Mouse (Mus musculus) heart, embryonic 13.5 days (tissue): ENCODE measurements at regions not wholly inside any gene's neighbourhood (a gene's known extent, or its start where the extent isn't known, plus 50 kb on each side); places are given as distances from the start of the nearest gene placed in this dataset.

Experiments
- ATAC-seq: fragments of 200-750 bp; cut with Nextera tagmentation; 2 replicates; pipeline ENCODE4 v1.8.0; 2017; ENCODE audit warnings: moderate TSS enrichment; ENCODE audit not compliant: insufficient number of reproducible peaks, low FRiP score, low TSS enrichment; ENCODE audit errors: extremely low read depth
- H3K27ac ChIP-seq: fragments of 300-500 bp; sonication (generic); replicated peaks from 2 replicates; pipeline ENCODE4 v1.5.1; 2015; ENCODE audit warnings: moderate library complexity, mild to moderate bottlenecking, inconsistent platforms
- H3K27me3 ChIP-seq: fragments of 300-500 bp; sonication (generic); replicated peaks from 2 replicates; pipeline ENCODE4 v1.6.1; 2015; ENCODE audit warnings: mild to moderate bottlenecking, inconsistent platforms
- H3K36me3 ChIP-seq: fragments of 300-500 bp; sonication (generic); 2 replicates; pipeline ENCODE4 v1.6.1; 2015; ENCODE audit warnings: mild to moderate bottlenecking, inconsistent platforms
- H3K4me1 ChIP-seq: fragments of 300-500 bp; sonication (generic); 2 replicates; pipeline ENCODE4 v1.6.1; 2015; ENCODE audit warnings: inconsistent platforms
- H3K4me2 ChIP-seq: fragments of 300-500 bp; sonication (generic); 2 replicates; pipeline ENCODE4 v1.6.1; 2015; ENCODE audit warnings: inconsistent platforms, mild to moderate bottlenecking, moderate library complexity
- H3K4me3 ChIP-seq: fragments of 300-500 bp; sonication (generic); 2 replicates; pipeline ENCODE4 v1.5.1; 2015; ENCODE audit warnings: moderate library complexity, mild to moderate bottlenecking, inconsistent platforms
- H3K9ac ChIP-seq: fragments of 300-500 bp; sonication (generic); 2 replicates; pipeline ENCODE4 v1.6.1; 2015; ENCODE audit warnings: inconsistent platforms, mild to moderate bottlenecking, moderate library complexity
- H3K9me3 ChIP-seq: fragments of 300-500 bp; sonication (generic); 2 replicates; pipeline ENCODE4 v1.6.1; 2016; ENCODE audit warnings: inconsistent platforms
- WGBS: fragments of 180-500 bp; shearing (Covaris S2); methylation state at CpG from one replicate; pipeline ENCODE4 v1.1.7; 2015; ENCODE audit warnings: mixed read lengths; 5-methylcytosine and 5-hydroxymethylcytosine counted together

- Histone ChIP-seq H3K27ac (no peak overlapping the region), H3K9ac (no peak overlapping the region), H3K4me2 (no peak overlapping the region), H3K27me3 (no peaks in the 10 kb centered on the region), H3K4me3 (no peak overlapping the region), H3K9me3 (no peaks in the 10 kb centered on the region), H3K4me1 (peaks cover 14% of the 10 kb centered on the region), H3K36me3 (no peaks in the 10 kb centered on the region)
- WGBS = 70% methylated on average over 6 of the region's 6 CpGs
- ATAC-seq = no peak
Measured at GRCm38 (mm10) chr9:87562796-87563195, 168.3 kb downstream of the Tbx18 start.

- H3K27ac ChIP-seq = peak overlapping the region; percentile 57
- peak; percentile 63; the same call in 1 of the 2 replicates for ATAC-seq
Measured at GRCm38 (mm10) chr9:87557841-87558240, 173.2 kb downstream of the Tbx18 start.

GRCm38 (mm10) chr9:87556953-87557394 lies 174.1 kb downstream of the Tbx18 start:
- H3K9ac ChIP-seq = no peak overlapping the region
- no peaks in the 10 kb centered on the region for H3K27me3 ChIP-seq
- H3K27ac ChIP-seq = peak overlapping the region; percentile 26; the same call in 1 of the 2 replicates
- H3K9me3 ChIP-seq = no peaks in the 10 kb centered on the region
- WGBS = 26% methylated on average over 8 of the region's 8 CpGs
- H3K4me2 ChIP-seq = no peak overlapping the region
- ATAC-seq = no peak
- H3K4me3 ChIP-seq = no peak overlapping the region
- no peaks in the 10 kb centered on the region for H3K36me3 ChIP-seq
- peaks cover 27% of the 10 kb centered on the region for H3K4me1 ChIP-seq

More at GRCm38 (mm10) chr9:87557841-87558240, 173.2 kb downstream of the Tbx18 start:
- Histone ChIP-seq H3K27me3 (no peaks in the 10 kb centered on the region), H3K4me1 (peaks cover 27% of the 10 kb centered on the region), H3K4me3 (0 out of 2 replicates have a peak overlapping the region, but pooled peaks have one; percentile 5), H3K9ac (no peak overlapping the region), H3K36me3 (no peaks in the 10 kb centered on the region), H3K9me3 (no peaks in the 10 kb centered on the region), H3K4me2 (peak overlapping the region; percentile 45)
- WGBS = 19% methylated on average over 12 of the region's 12 CpGs

GRCm38 (mm10) chr9:87556552-87556951 lies 174.5 kb downstream of the Tbx18 start:
- Histone ChIP-seq H3K27me3 (no peaks in the 10 kb centered on the region), H3K9ac (no peak overlapping the region), H3K4me1 (peaks cover 27% of the 10 kb centered on the region), H3K27ac (peak overlapping the region; percentile 26; the same call in 1 of the 2 replicates), H3K36me3 (no peaks in the 10 kb centered on the region), H3K9me3 (no peaks in the 10 kb centered on the region), H3K4me2 (no peak overlapping the region), H3K4me3 (no peak overlapping the region)
- WGBS = 19% methylated on average over 7 of the region's 7 CpGs
- no peak for ATAC-seq

DNA sequence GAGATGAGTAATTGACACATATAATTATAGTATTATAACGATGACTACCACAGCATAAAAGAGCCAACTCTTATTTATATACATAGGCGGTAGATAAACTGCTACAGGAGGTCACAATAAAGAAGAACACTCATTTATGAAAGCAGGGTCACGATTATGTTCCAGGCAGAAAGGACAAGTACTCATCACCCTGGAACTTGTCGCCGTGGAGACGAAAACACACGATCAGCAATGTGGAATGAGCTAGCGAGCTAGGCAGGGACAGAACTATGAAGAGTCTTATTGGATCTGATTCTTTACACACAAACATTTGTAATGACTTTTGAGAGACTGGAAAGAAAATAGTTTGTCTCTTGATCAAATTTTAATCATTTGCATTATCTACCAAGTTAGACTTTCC lies 197.9 kb downstream of the Tbx18 start:
- Histone ChIP-seq H3K4me3 (no peak overlapping the region), H3K36me3 (no peaks in the 10 kb centered on the region), H3K27me3 (no peaks in the 10 kb centered on the region), H3K9ac (no peak overlapping the region), H3K4me2 (no peak overlapping the region), H3K4me1 (no peaks in the 10 kb centered on the region), H3K27ac (no peak overlapping the region), H3K9me3 (no peaks in the 10 kb centered on the region)
- ATAC-seq = no peak
- WGBS = 55% methylated on average over 8 of the region's 8 CpGs

- Histone ChIP-seq H3K4me3 (no peak overlapping the region), H3K9ac (no peak overlapping the region), H3K4me1 (no peaks in the 10 kb centered on the region), H3K27ac (no peak overlapping the region), H3K9me3 (no peaks in the 10 kb centered on the region), H3K36me3 (no peaks in the 10 kb centered on the region), H3K27me3 (no peaks in the 10 kb centered on the region), H3K4me2 (no peak overlapping the region)
- no peak for ATAC-seq
- 61% methylated on average over 2 of the region's 2 CpGs for WGBS
Measured at GRCm38 (mm10) chr9:87529908-87530307, 201.2 kb downstream of the Tbx18 start.

- ATAC-seq = no peak
- WGBS = 71% methylated on average over 5 of the region's 5 CpGs
- no peaks in the 10 kb centered on the region for H3K9me3 ChIP-seq
Measured at GRCm38 (mm10) chr9:87524890-87525684, 206.0 kb downstream of the Tbx18 start.

GRCm38 (mm10) chr9:87510683-87511082 lies 220.4 kb downstream of the Tbx18 start:
- Histone ChIP-seq H3K36me3 (no peaks in the 10 kb centered on the region), H3K27ac (no peak overlapping the region), H3K9ac (no peak overlapping the region), H3K4me1 (no peaks in the 10 kb centered on the region), H3K4me3 (no peak overlapping the region), H3K9me3 (no peaks in the 10 kb centered on the region), H3K27me3 (no peaks in the 10 kb centered on the region), H3K4me2 (no peak overlapping the region)
- WGBS = 64% methylated on average over 4 of the region's 4 CpGs
- no peak for ATAC-seq

More at GRCm38 (mm10) chr9:87524890-87525684, 206.0 kb downstream of the Tbx18 start:
- Histone ChIP-seq H3K4me3 (no peak overlapping the region), H3K4me1 (no peaks in the 10 kb centered on the region), H3K36me3 (no peaks in the 10 kb centered on the region), H3K9ac (no peak overlapping the region), H3K27ac (no peak overlapping the region), H3K4me2 (no peak overlapping the region), H3K27me3 (no peaks in the 10 kb centered on the region)

GRCm38 (mm10) chr9:87504673-87505385 lies 226.2 kb downstream of the Tbx18 start:
- no peaks in the 10 kb centered on the region for H3K9me3 ChIP-seq
- ATAC-seq = no peak
- H3K9ac ChIP-seq = no peak overlapping the region
- H3K36me3 ChIP-seq = no peaks in the 10 kb centered on the region
- H3K4me1 ChIP-seq = no peaks in the 10 kb centered on the region
- no peak overlapping the region for H3K4me2 ChIP-seq
- WGBS = 52% methylated on average over 10 of the region's 10 CpGs
- H3K4me3 ChIP-seq = no peak overlapping the region
- H3K27ac ChIP-seq = no peak overlapping the region
- no peaks in the 10 kb centered on the region for H3K27me3 ChIP-seq

GRCm38 (mm10) chr9:87464141-87464540 lies 208.8 kb upstream of the Cep162 start:
- no peak overlapping the region for H3K27ac ChIP-seq
- no peak overlapping the region for H3K4me3 ChIP-seq
- H3K4me1 ChIP-seq = no peaks in the 10 kb centered on the region
- no peaks in the 10 kb centered on the region for H3K27me3 ChIP-seq
- H3K36me3 ChIP-seq = no peaks in the 10 kb centered on the region
- no peak for ATAC-seq
- H3K4me2 ChIP-seq = no peak overlapping the region
- H3K9me3 ChIP-seq = no peaks in the 10 kb centered on the region
- no peak overlapping the region for H3K9ac ChIP-seq
- WGBS = 72% methylated on average over 3 of the region's 3 CpGs

DNA sequence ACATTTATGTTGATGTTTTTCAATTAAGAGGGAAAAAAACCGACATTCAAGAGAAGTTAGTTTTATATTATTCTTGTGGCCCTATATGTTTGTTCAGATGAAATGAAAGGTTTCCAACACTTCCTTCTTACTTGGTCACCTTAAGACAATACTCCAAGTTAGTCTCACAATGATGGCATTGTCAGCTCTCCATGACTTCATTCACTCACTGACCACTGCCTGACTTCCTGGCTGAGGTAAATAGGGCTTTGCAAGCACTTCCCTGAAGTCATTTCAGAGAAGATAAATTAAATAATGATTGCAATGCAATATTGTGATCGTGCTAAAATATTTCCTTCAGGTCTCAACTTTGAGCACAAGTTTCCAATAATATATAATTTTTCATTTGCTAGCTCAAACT lies 197.9 kb upstream of the Cep162 start:
- Histone ChIP-seq H3K9me3 (no peaks in the 10 kb centered on the region; the same call in 1 of the 2 replicates), H3K9ac (no peak overlapping the region), H3K27ac (no peak overlapping the region), H3K4me2 (no peak overlapping the region), H3K4me1 (no peaks in the 10 kb centered on the region), H3K36me3 (no peaks in the 10 kb centered on the region), H3K27me3 (no peaks in the 10 kb centered on the region), H3K4me3 (no peak overlapping the region)
- WGBS = 75% methylated on average over 2 of the region's 2 CpGs
- no peak for ATAC-seq
